Mouse (Mus musculus) testis, adult 2 months (tissue): ENCODE measurements around the gene Ntn5.

Source experiments
- CTCF ChIP-seq: fragments of 200-500 bp; IDR thresholded peaks from 2 replicates; pipeline ENCODE4 v1.5.1; 2012; ENCODE audit warnings: low read depth, mild to moderate bottlenecking, inconsistent platforms, low read length, moderate library complexity; ENCODE audit not compliant: control insufficient read depth, insufficient read depth, insufficient replicate concordance
- POLR2A ChIP-seq: fragments of 200-500 bp; IDR thresholded peaks from 2 replicates; pipeline ENCODE4 v1.6.1; 2012; ENCODE audit warnings: low read depth, mild to moderate bottlenecking, inconsistent platforms, low read length, moderate library complexity; ENCODE audit not compliant: control insufficient read depth

GRCm38 (mm10) chr7:45720413-45721233 lies 36.8 kb downstream of the Ntn5 start, which contains the start of gene Fam83e:
- TF ChIP-seq CTCF = no peak
- no peak for TF ChIP-seq POLR2A
